Mouse (Mus musculus) limb, embryonic 14.5 days (tissue): ENCODE results near the gene Shc4. TPM values are rescaled to one million over a fixed set of nuclear protein-coding genes. Genes with fewer than 3 reads are reported as not detected.

ENCODE experiments used
- ATAC-seq: fragments of 200-750 bp; cut with Nextera tagmentation; 2 replicates; pipeline ENCODE4 v1.8.0; 2017; ENCODE audit warnings: low read depth, moderate number of reproducible peaks, moderate TSS enrichment; ENCODE audit not compliant: low FRiP score
- DNase-seq: peaks from one replicate; pipeline ENCODE4 v3.0.0-alpha.2; 2015; ENCODE audit warnings: low spot score
- H3K27ac ChIP-seq: fragments of 300-500 bp; sonication (generic); replicated peaks from 2 replicates; pipeline ENCODE4 v1.5.1; 2014; ENCODE audit warnings: low read depth, mild to moderate bottlenecking, low read length, moderate library complexity, mixed read lengths
- H3K27me3 ChIP-seq: fragments of 300-500 bp; sonication (generic); 2 replicates; pipeline ENCODE4 v1.6.1; 2014; ENCODE audit warnings: low read length, mixed read lengths; ENCODE audit not compliant: control insufficient read depth, insufficient read depth
- H3K36me3 ChIP-seq: fragments of 300-500 bp; sonication (generic); 2 replicates; pipeline ENCODE4 v1.6.1; 2014; ENCODE audit warnings: mild to moderate bottlenecking, low read length, moderate library complexity, mixed read lengths; ENCODE audit not compliant: control insufficient read depth, insufficient read depth
- H3K4me1 ChIP-seq: fragments of 300-500 bp; sonication (generic); 2 replicates; pipeline ENCODE4 v1.6.1; 2014; ENCODE audit warnings: antibody characterized with exemption, low read length, mixed read lengths; ENCODE audit not compliant: control insufficient read depth, insufficient read depth
- H3K4me2 ChIP-seq: fragments of 300-500 bp; sonication (generic); replicated peaks from 2 replicates; pipeline ENCODE4 v1.6.1; 2014; ENCODE audit warnings: low read depth, mild to moderate bottlenecking, low read length, moderate library complexity; ENCODE audit not compliant: severe bottlenecking
- H3K4me3 ChIP-seq: fragments of 300-500 bp; sonication (generic); replicated peaks from 2 replicates; pipeline ENCODE4 v1.5.1; 2014; ENCODE audit warnings: low read length
- H3K9ac ChIP-seq: fragments of 300-500 bp; sonication (generic); 2 replicates; pipeline ENCODE4 v1.6.1; 2014; ENCODE audit warnings: mild to moderate bottlenecking, low read depth, low read length, moderate library complexity; ENCODE audit not compliant: severe bottlenecking
- H3K9me3 ChIP-seq: fragments of 300-500 bp; sonication (generic); 2 replicates; pipeline ENCODE4 v1.6.1; 2016; ENCODE audit warnings: low read length; ENCODE audit not compliant: control insufficient read depth
- POLR2A ChIP-seq: fragments of 200-500 bp; IDR thresholded peaks from 2 replicates; pipeline ENCODE4 v1.8.0; 2012; ENCODE audit warnings: inconsistent platforms, mild to moderate bottlenecking, moderate library complexity, borderline replicate concordance; ENCODE audit not compliant: insufficient read depth, insufficient read length; ENCODE audit errors: extremely low read depth
- WGBS: fragments of 180-500 bp; shearing (Covaris S2); extraction: QIAGEN DNeasy Blood & Tissue Kit; methylation state at CpG from one replicate; pipeline ENCODE4 v1.1.7; 2014; 5-methylcytosine and 5-hydroxymethylcytosine counted together
- polyA plus RNA-seq, 2 experiments: library from polyadenylated mRNA; depleted of rRNA in 1 of 2; stranded (reverse) in 1 of 2; unstranded in 1 of 2; fragments of >200 nt; fragmentation: Nextera tagmentation in 1 of 2; extraction: Ambion mirVana in 1 of 2; gene quantifications; 2 replicates each; pipeline versions ENCODE4 v1.2.1 to v1.2.3; 2012 to 2014

Gene Shc4
- polyA plus RNA-seq, 2 experiments: 0.74 to 1.3 TPM

DNA sequence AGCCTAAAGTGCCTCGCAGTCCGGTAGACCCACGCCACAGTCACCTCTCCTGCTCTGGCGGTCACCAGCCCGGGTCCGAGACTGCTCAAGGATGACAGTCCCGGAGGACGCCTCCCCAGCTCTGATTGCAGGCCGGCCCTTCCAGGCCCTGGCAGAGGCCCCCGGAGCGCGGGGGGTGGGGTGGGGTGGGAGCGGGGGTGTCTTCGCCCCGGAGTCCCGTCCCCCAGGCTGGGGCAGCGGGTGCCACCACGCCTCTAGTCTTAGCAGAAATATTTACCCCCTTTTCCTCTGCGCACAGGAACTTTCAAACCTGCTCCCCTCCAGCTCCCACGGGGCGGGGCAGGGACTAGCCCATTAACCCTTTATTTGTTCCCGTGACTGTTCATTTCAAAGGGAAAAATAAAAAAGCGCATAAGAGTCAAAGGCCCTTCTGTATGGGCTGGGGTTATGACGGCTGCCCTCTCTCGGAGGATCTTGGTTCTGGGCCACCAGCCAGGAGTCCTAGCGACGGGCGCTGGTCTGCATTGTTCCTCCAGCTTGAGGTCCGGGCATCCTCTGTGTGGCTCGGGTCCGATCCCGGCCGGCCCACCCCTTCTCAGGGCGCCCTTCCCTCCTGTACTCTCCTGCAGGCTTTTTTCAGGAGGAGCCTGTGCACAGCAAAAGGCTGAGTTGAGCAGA, 401 bp downstream of the Shc4 start:
- Histone ChIP-seq H3K27ac (0 out of 2 replicates have a peak overlapping the region, but pooled peaks have one; percentile 33), H3K4me3 (peak overlapping the region; percentile 47), H3K4me2 (peak overlapping the region; percentile 100), H3K4me1 (peaks cover 8% of the 10 kb centered on the region), H3K9ac (peak overlapping the region; percentile 54), H3K27me3 (peaks cover 24% of the 10 kb centered on the region), H3K36me3 (no peaks in the 10 kb centered on the region), H3K9me3 (no peaks in the 10 kb centered on the region)
- WGBS: under 1% methylated on average over 34 of the region's 34 CpGs
- TF ChIP-seq POLR2A: no peak
- DNase-seq (peak; percentile 26), ATAC-seq (peak; percentile 76)

DNA sequence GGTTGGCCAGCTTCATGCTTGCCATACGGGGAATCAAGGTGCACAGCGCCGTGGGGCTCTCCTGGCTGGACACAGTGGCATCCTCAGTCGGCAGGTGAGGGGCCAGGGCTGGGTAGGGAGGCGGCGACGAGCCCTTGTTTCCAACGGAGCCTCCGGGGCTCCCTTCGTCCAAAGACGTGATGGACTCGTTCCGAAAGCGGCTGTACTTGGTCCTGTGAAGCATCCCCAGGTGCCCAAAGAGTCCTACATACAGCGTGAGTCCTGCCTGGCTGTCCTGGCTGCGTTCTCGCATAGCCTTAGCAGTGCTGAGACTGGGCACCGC, 901 bp downstream of the Shc4 start:
- DNase-seq (no peak), ATAC-seq (no peak; the same call in 1 of the 2 replicates)
- H3K27me3 ChIP-seq: peaks cover 24% of the 10 kb centered on the region

DNA sequence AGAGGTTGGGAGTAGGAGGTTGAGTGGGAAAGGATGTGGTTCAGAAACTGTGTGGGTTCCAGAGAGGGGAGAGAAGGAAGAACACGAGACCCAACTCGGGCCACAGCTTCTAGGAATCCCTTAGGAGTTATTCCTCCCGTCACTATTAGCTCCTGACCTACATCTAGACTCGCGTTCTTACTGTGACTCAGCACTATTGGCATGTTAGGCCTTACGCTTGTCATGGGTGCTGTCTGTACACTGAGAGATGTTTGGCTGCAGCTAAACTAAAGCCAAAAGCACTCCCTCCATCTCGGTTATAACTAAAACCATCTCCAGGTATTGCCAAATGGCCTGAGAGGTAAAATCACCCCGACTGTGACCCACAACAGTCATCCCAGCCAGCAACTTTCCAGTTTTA, 7.3 kb downstream of the Shc4 start:
- Histone ChIP-seq H3K27ac (no peak overlapping the region), H3K36me3 (no peaks in the 10 kb centered on the region), H3K9ac (no peak overlapping the region), H3K9me3 (no peaks in the 10 kb centered on the region), H3K4me2 (no peak overlapping the region), H3K27me3 (0 out of 2 replicates have a peak, but pooled peaks cover 6% of the 10 kb centered on the region), H3K4me1 (no peaks in the 10 kb centered on the region), H3K4me3 (no peak overlapping the region)
- DNase-seq (no peak), ATAC-seq (no peak)
- 87% methylated on average over 8 of the region's 8 CpGs for WGBS
- TF ChIP-seq POLR2A: no peak

More for the DNA sequence above, 901 bp downstream of the Shc4 start:
- TF ChIP-seq POLR2A: no peak
- H3K4me1 ChIP-seq: peaks cover 8% of the 10 kb centered on the region
- peak overlapping the region; percentile 47 for H3K4me3 ChIP-seq
- no peaks in the 10 kb centered on the region for H3K36me3 ChIP-seq
- H3K4me2 ChIP-seq: peak overlapping the region; percentile 100
- no peak overlapping the region for H3K27ac ChIP-seq
- WGBS: 1% methylated on average over 18 of the region's 18 CpGs
- H3K9me3 ChIP-seq: no peaks in the 10 kb centered on the region
- H3K9ac ChIP-seq: peak overlapping the region; percentile 54

DNA sequence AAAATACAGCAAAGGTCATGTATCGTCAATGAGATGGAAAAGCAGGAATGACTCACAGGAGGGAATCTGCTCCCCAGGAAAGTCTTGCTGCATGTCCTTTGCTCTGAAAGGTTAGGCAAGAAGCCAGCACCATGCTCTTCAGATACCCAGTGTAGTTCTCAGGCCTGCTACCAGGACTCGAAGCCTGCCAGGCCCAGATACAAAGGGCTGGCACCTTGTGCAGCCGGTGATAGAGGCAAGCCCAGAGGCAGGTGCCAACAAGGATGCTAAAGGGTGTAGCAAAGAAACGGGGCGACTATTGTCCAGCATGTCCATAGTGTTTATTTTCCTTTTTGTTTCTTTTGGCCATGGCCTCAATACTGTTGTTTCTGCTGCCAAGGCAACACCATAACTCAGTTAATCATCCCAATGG, 17.4 kb downstream of the Shc4 start:
- no peak for TF ChIP-seq POLR2A
- Histone ChIP-seq H3K36me3 (no peaks in the 10 kb centered on the region), H3K4me2 (no peak overlapping the region), H3K4me3 (no peak overlapping the region), H3K4me1 (no peaks in the 10 kb centered on the region), H3K9me3 (no peaks in the 10 kb centered on the region), H3K27ac (no peak overlapping the region), H3K9ac (no peak overlapping the region), H3K27me3 (no peaks in the 10 kb centered on the region)
- no peak for DNase-seq
- WGBS: 87% methylated on average over 5 of the region's 5 CpGs
- no peak for ATAC-seq

DNA sequence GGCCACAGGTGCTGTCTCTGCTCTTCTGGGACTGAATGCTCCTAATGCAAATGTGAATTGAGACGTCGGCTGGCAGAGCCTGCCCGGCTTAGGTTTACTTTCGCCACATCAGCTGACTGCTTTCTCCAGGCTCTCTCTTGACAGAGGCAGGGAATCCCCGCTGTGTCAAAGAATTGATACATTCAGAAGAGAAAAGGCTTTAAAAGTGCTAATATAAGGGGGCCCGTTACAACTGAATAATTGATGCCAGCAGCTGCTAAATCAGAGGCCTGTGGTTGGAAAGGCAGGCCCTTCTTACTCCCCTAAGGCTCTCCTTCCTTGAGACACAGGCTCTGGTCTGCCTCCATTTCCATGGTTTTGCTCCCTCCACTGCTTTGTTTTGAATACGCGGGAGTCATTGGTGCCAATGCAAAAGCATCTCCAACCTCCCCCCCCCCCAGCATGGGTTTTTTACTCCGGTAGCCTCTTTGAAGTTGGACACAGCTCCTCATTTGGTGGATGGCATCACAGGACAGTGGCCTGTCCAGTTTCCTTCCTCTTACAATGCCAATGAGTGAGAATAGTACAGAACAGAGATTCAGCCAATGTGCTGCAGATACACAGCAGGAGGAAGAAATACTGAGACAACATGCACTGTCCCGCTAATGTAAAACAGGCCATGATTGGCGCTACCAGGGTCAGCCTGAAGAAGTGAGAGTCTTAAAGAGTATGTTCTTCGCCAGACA, 18.9 kb downstream of the Shc4 start:
- ATAC-seq: no peak
- no peak overlapping the region for H3K4me3 ChIP-seq
- H3K27ac ChIP-seq: no peak overlapping the region
- H3K9ac ChIP-seq: no peak overlapping the region
- no peaks in the 10 kb centered on the region for H3K27me3 ChIP-seq
- no peaks in the 10 kb centered on the region for H3K9me3 ChIP-seq
- 56% methylated on average over 12 of the region's 12 CpGs for WGBS
- no peak overlapping the region for H3K4me2 ChIP-seq
- no peaks in the 10 kb centered on the region; the same call in 1 of the 2 replicates for H3K4me1 ChIP-seq
- no peak for TF ChIP-seq POLR2A
- DNase-seq: no peak
- no peaks in the 10 kb centered on the region for H3K36me3 ChIP-seq
